Mouse (Mus musculus): ENCODE measurements around the gene Fscn3. TPM values are rescaled to one million over a fixed set of nuclear protein-coding genes. Genes with fewer than 3 reads are reported as not detected.

The Fscn3 gene
- polyA plus RNA-seq, 1 experiment from 2014 or later: not detected

DNA sequence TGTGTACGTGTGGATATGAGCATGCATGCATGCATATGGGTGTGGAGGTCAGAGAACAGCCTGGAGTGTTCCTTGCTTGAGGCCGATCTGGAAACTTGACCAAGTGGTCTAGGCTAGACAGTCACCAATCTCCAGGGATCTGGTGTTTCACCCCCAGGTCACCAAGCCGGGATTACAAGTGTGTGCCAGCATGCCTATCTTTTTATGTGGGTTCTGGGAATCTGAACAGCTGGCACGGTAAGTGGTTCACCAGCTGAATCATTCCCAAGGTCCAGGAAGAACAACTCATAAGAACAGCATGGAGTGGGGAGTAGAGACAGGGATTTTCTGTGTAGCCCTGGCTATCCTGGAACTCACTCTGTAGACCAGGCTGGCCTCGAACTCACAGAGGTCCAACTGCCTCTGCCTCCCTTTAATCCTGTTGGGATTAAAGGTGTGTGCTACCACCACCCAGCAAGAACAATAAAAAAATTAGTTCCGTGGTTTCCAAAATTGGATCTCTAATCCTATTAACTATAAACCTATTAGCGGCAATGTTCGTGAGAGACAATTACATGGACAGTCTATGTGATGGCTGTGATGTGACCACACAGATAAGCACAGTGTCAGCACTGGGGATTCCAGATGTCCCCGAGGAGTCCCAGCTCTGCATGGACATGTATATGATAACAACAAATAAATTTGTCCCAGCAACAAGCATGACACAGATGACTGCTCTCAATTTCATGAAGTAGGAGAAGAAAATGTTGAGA lies 43.9 kb downstream of the Fscn3 start:
- TF ChIP-seq CTCF (IDR thresholded peaks at IDR 0.05; ENCODE audit: low read depth) (no peak), EP300 (optimal IDR thresholded peaks at IDR 0.05) (no peak)
- DNase-seq (ENCODE audit: low spot score) (no peak), ATAC-seq (ENCODE audit: low FRiP score, low TSS enrichment) (no peak)
- no peak overlapping the region for H3K27ac ChIP-seq (replicated peaks)
- WGBS: 87% methylated on average over 9 of the region's 9 CpGs
- no peaks in the 10 kb centered on the region for H3K9me3 ChIP-seq (ENCODE audit: control insufficient read depth, low read length)
- H3K4me1 ChIP-seq (replicated peaks; ENCODE audit: control insufficient read depth, insufficient read depth): no peaks in the 10 kb centered on the region
- no peaks in the 10 kb centered on the region for H3K27me3 ChIP-seq (ENCODE audit: control insufficient read depth, insufficient read depth, low read length)
- H3K9ac ChIP-seq (ENCODE audit: low read length): no peak overlapping the region
- H3K36me3 ChIP-seq (ENCODE audit: control insufficient read depth, insufficient read depth, low read length): no peaks in the 10 kb centered on the region
- no peak overlapping the region for H3K4me3 ChIP-seq (ENCODE audit: low read depth, low read length)
- no peak overlapping the region for H3K4me2 ChIP-seq (replicated peaks; ENCODE audit: low read depth)

DNA sequence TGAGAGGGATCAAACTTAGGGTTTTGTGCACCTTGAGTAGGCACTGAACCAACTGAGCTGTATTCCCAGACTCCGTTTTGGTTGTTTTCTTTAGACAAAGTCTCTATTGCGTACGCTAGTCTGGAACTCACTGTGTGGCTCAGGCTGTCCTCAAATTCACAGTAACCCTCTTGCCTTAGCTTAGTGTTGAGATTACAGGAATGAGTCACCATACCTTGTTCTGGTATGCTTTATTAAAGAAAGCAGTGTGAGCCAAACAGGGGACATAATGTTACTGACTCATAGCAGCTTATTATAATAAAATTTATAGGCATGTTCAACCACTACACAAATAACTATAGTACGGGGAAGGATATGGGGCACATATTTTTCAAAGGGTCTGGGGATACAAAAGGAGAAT lies 46.6 kb downstream of the Fscn3 start:
- no peaks in the 10 kb centered on the region for H3K36me3 ChIP-seq (ENCODE audit: control insufficient read depth, insufficient read depth, low read length)
- H3K4me3 ChIP-seq (ENCODE audit: low read depth, low read length): no peak overlapping the region
- H3K27me3 ChIP-seq (ENCODE audit: control insufficient read depth, insufficient read depth, low read length): no peaks in the 10 kb centered on the region
- H3K4me2 ChIP-seq (replicated peaks; ENCODE audit: low read depth): no peak overlapping the region
- H3K9me3 ChIP-seq (ENCODE audit: control insufficient read depth, low read length): no peaks in the 10 kb centered on the region
- WGBS: 60% methylated on average over 4 of the region's 4 CpGs
- no peak for ATAC-seq (ENCODE audit: low FRiP score, low TSS enrichment)
- TF ChIP-seq EP300 (optimal IDR thresholded peaks at IDR 0.05): no peak
- TF ChIP-seq CTCF (IDR thresholded peaks at IDR 0.05; ENCODE audit: low read depth): no peak
- no peaks in the 10 kb centered on the region for H3K4me1 ChIP-seq (replicated peaks; ENCODE audit: control insufficient read depth, insufficient read depth)
- DNase-seq (ENCODE audit: low spot score): no peak
- H3K9ac ChIP-seq (ENCODE audit: low read length): no peak overlapping the region
- H3K27ac ChIP-seq (replicated peaks): peak overlapping the region; percentile 9; the same call in 1 of the 2 replicates

DNA sequence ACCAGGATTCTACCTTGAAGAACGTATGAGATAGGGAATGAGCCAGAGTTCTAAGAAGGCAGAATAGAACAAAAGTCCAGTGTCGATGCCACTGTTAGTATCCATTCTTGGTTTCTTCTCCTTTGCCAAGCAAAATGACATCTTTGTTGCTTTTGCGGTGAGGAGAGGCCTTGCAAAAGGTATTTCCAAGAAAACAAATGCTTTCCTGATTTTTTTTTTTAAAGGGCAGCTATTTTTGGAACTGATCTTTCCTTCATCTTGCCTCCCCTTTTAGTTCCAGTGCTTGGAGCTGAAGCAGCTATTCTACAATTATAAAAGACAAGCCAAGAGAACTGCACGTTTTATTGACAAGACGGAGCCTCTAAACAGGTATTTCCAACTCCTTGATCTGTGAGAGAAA lies 47.2 kb downstream of the Fscn3 start, which contains the start of gene Snd1:
Snd1 (plus strand) TSS at position 301 of the 400 bp plus-strand sequence.
- Histone ChIP-seq H3K4me2 (replicated peaks; ENCODE audit: low read depth) (no peak within 1 kb of the TSS), H3K9ac (ENCODE audit: low read length) (no peak within 1 kb of the TSS), H3K4me1 (replicated peaks; ENCODE audit: control insufficient read depth, insufficient read depth) (no peaks in the 10 kb centered on the region), H3K27me3 (ENCODE audit: control insufficient read depth, insufficient read depth, low read length) (no peaks in the 10 kb centered on the region), H3K36me3 (ENCODE audit: control insufficient read depth, insufficient read depth, low read length) (no peaks in the 10 kb centered on the region), H3K9me3 (ENCODE audit: control insufficient read depth, low read length) (no peaks in the 10 kb centered on the region), H3K4me3 (ENCODE audit: low read depth, low read length) (no peak within 1 kb of the TSS), H3K27ac (replicated peaks) (peak within 1 kb of the TSS; percentile 9; the same call in 1 of the 2 replicates)
- no peak for ATAC-seq (ENCODE audit: low FRiP score, low TSS enrichment)
- 71% methylated on average over 5 of the region's 5 CpGs for WGBS
- TF ChIP-seq CTCF (IDR thresholded peaks at IDR 0.05; ENCODE audit: low read depth) (no peak), EP300 (optimal IDR thresholded peaks at IDR 0.05) (no peak)
- DNase-seq (ENCODE audit: low spot score): no peak

DNA sequence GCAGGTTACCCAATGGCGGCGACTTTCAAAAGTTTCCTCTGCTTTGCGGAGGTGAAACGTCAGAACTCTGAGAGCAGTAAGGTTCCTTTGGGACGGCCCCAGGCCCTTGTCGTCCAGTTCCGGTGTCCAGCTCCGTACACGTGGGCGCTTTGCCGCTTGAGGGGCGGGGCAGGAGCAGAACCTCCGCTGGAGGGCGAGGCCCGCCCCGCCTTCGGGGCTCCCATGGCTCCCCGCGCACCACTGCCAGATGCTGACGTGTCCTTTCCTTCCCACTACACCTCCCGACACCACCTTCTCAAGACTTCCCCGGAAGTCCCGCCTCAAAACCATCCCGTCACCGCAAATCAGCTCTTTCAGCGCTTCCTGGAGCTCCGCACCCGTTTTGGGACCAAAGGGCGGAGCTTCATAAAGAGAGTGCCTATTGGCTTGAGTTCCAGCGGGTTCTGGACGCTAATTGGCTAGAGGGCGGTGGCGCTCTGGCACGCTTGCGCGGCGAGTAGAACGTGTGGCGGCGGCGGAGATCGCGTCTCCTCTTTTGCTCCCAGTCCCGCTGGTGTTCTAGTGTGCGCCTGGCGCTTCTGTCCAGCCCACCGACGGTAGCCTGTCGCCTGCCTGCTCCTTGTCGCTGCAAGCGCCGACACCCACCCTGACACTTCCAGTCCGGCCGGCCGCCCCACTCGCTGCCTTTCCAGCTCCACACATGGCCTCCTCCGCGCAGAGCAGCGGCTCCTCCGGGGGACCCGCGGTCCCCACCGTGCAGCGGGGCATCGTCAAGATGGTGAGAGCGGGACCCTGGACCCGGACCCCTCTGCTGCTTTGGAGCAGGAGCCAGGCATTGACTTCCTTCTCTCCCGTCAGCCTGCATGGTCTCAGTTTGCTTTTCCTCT lies 52.5 kb downstream of the Fscn3 start:
- peak; percentile 99 for DNase-seq (ENCODE audit: low spot score)
- ATAC-seq (ENCODE audit: low FRiP score, low TSS enrichment): peak; percentile 99
- H3K27me3 ChIP-seq (ENCODE audit: control insufficient read depth, insufficient read depth, low read length): no peaks in the 10 kb centered on the region

DNA sequence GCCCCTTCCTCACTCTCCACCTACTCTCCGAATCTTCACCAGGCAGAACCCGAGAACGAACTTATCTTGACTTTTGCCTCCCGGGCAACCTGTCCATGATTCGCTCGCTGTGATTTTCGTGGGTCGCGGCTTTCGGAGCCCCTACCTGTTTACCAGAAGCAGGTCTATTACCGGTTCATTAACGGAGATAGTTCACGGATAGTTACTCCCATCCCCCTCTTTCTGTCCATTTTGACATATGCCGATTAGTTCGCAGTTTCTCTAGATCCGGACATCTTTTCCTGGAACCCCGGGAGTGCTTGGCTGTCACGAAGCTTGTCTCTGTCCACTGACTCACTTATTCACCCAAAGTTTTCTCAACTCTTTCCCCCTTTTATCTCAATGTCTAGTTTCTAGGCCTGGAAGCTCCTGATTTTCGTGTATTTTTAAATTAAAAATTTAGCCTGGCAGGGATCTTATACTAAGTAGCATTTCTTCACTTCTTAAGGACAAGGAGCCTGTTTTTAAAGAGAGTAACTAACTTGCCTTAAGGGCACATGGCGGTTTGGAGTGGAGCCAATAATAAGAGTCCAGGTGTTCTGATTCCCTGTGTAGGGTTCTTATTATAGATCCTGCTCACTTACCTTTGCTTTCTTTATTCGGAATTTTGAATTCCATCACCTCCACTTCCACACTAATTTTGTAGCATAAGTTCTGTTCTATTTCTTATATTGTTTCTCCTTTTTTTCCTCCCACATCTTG lies 53.3 kb downstream of the Fscn3 start:
- no peaks in the 10 kb centered on the region for H3K36me3 ChIP-seq (ENCODE audit: control insufficient read depth, insufficient read depth, low read length)
- peak overlapping the region; percentile 76 for H3K4me2 ChIP-seq (replicated peaks; ENCODE audit: low read depth)
- DNase-seq (ENCODE audit: low spot score): no peak
- H3K27ac ChIP-seq (replicated peaks): peak overlapping the region; percentile 88
- H3K9ac ChIP-seq (ENCODE audit: low read length): peak overlapping the region; percentile 83
- H3K9me3 ChIP-seq (ENCODE audit: control insufficient read depth, low read length): no peaks in the 10 kb centered on the region
- TF ChIP-seq EP300 (optimal IDR thresholded peaks at IDR 0.05) (no peak), CTCF (IDR thresholded peaks at IDR 0.05; ENCODE audit: low read depth) (no peak)
- no peaks in the 10 kb centered on the region for H3K4me1 ChIP-seq (replicated peaks; ENCODE audit: control insufficient read depth, insufficient read depth)
- H3K4me3 ChIP-seq (ENCODE audit: low read depth, low read length): peak overlapping the region; percentile 88
- no peaks in the 10 kb centered on the region for H3K27me3 ChIP-seq (ENCODE audit: control insufficient read depth, insufficient read depth, low read length)
- ATAC-seq (ENCODE audit: low FRiP score, low TSS enrichment): no peak
- WGBS: 2% methylated on average over 21 of the region's 21 CpGs

More for the DNA sequence above, 52.5 kb downstream of the Fscn3 start:
- Histone ChIP-seq H3K4me2 (replicated peaks; ENCODE audit: low read depth) (peak overlapping the region; percentile 76), H3K36me3 (ENCODE audit: control insufficient read depth, insufficient read depth, low read length) (no peaks in the 10 kb centered on the region), H3K4me3 (ENCODE audit: low read depth, low read length) (peak overlapping the region; percentile 88), H3K4me1 (replicated peaks; ENCODE audit: control insufficient read depth, insufficient read depth) (no peaks in the 10 kb centered on the region), H3K9me3 (ENCODE audit: control insufficient read depth, low read length) (no peaks in the 10 kb centered on the region), H3K9ac (ENCODE audit: low read length) (peak overlapping the region; percentile 83), H3K27ac (replicated peaks) (peak overlapping the region; percentile 88)
- WGBS: under 1% methylated on average over 68 of the region's 68 CpGs
- peak; percentile 26 for TF ChIP-seq CTCF (IDR thresholded peaks at IDR 0.05; ENCODE audit: low read depth)
- TF ChIP-seq EP300 (optimal IDR thresholded peaks at IDR 0.05): no peak

Measured in stomach, postnatal 0 days (tissue).